Mouse (Mus musculus): ENCODE measurements at regions not wholly inside any gene's neighbourhood (a gene's known extent, or its start where the extent isn't known, plus 50 kb on each side); places are given as distances from the start of the nearest gene placed in this dataset.

DNA sequence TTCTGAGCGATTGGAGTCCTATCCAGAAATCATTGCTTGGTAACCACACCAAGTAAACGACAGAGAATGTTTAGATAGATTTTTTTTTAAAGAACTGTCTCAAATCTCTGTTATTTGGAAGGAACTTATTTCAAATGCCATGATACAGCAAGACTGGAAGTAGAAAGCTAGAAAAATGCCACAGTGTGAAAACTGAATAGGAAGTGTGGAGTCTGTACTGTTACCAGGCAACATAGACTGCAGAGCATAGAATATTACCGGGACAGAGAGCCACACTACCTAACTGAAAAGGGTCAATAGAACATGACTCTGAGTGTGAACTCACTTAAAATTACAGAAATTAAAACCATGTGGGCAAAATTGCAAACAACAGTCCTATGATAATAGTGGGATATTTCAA is 52.4 kb upstream of the Adcy1 start:
- no peak for DNase-seq

GRCm38 (mm10) chr11:6999329-6999728 is 64.0 kb upstream of the Adcy1 start:
- no peak for DNase-seq

GRCm38 (mm10) chr11:6998810-6999209 is 64.5 kb upstream of the Adcy1 start:
- DNase-seq, result no peak

DNA sequence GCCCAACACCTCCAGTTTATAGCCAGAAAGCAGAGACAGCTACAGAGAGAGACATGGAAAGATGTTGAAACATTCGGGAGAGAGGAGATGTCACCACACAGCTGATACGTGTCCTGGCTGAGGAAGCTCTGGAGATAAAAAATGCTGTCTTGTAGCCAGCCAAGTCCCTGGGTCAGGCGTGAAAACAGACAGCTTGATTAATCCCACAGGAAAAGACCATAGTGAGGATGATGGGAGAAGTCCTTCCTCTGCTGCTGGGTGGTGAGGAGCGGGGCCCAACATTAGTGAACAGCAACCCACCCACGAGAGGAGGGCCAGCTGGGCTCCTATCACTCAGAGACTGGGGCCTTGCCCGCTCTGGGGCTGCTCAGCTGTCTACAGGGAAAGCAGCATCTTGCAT is 65.8 kb upstream of the Adcy1 start:
- DNase-seq, result no peak

- DNase-seq, result no peak
Measured at GRCm38 (mm10) chr11:6993731-6994130, 69.6 kb upstream of the Adcy1 start.

GRCm38 (mm10) chr11:6991626-6992025 is 71.7 kb upstream of the Adcy1 start:
- no peak for DNase-seq

GRCm38 (mm10) chr11:6990711-6991110 is 72.6 kb upstream of the Adcy1 start:
- no peak for DNase-seq

- DNase-seq, result no peak
Measured at GRCm38 (mm10) chr11:6988884-6989824, 74.1 kb upstream of the Adcy1 start.

GRCm38 (mm10) chr11:6987995-6988394 is 75.3 kb upstream of the Adcy1 start:
- DNase-seq, result no peak

DNA sequence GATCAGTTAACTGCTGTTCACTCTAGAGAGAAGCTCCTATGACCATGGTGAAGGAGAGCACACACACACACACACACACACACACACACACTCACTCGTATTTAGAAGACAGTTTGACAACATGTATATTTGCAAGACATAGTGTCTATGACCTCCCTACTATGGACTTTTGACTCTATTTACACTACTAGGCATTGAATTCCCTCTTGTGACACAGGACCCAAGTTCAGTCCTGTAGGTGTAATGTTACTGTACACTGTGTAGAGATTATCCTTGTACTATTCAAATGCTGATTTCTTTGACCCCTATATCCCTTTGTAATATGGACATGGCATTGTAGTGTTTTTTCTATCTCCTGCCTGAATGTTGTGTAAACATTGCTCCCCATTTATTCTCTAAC is 76.2 kb upstream of the Adcy1 start:
- no peak for DNase-seq

DNA sequence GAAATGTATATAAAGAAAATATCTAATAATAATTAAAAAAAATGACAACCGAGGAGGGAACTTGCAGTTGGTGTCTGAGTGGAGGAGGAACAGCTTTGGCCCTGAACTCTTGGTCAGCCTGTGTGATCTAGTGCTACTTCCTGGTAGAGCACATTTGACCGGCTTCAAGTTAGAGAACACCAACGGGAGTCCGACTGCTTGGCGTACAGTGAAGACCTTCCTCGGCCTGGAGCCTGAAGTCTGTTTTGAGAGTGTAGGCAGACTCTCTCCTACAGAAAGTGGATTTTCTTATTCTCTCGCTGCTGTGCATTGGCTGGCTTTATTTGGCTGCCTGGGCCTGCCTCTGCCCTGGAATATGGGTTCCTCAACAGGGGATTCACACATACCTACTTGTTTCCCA is 81.2 kb upstream of the Adcy1 start:
- DNase-seq, result no peak

DNA sequence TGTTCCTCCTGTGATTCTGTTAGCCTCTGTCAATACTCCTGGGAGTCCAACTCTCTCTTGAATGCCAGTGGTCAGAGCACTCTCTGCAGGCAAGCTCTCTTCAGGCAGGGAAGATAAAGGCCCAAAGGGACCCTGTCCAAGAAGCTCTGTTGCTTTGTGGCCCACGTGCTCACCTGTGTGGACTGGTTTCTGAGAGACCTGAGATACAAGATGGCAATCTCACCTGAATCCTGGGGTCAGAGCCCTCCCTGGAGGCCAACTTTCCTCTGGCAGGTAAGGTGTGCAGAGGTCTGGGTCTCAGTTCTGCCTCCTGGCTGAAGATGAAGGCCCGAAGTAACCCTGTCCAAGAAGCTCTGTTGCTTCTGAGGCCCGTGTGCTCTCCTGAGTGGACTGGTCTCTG is 83.6 kb upstream of the Adcy1 start:
- no peak for DNase-seq

- DNase-seq, result no peak
Measured at GRCm38 (mm10) chr11:6969196-6969595, 94.1 kb upstream of the Adcy1 start.

GRCm38 (mm10) chr11:6966968-6967367 is 96.3 kb upstream of the Adcy1 start:
- no peak for DNase-seq

DNA sequence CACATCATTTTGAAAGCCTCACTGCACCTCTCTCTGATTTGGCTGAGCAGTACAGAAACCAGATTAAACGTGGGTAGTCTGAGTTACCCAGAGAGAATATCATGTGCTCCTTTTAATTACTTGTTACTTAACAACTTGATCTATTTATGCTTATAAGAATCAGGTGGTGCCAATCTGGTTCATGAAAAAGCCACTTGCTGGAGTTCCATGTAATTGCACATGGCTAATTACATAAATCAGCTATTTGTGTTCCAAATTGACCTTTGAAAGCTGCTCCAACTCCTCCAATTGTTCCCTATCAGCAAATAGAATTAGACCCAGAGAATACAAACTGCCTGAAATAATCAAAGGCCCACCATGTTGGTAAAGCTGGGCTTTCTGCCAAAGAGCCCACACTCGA is 98.8 kb upstream of the Adcy1 start:
- DNase-seq, result no peak

- no peak for DNase-seq
Measured at GRCm38 (mm10) chr11:6963600-6963999, 99.7 kb upstream of the Adcy1 start.

GRCm38 (mm10) chr11:6962786-6963575 is 100.3 kb upstream of the Adcy1 start:
- DNase-seq, result no peak

- no peak for DNase-seq
Measured at GRCm38 (mm10) chr11:6962322-6962721, 101.0 kb upstream of the Adcy1 start.

DNA sequence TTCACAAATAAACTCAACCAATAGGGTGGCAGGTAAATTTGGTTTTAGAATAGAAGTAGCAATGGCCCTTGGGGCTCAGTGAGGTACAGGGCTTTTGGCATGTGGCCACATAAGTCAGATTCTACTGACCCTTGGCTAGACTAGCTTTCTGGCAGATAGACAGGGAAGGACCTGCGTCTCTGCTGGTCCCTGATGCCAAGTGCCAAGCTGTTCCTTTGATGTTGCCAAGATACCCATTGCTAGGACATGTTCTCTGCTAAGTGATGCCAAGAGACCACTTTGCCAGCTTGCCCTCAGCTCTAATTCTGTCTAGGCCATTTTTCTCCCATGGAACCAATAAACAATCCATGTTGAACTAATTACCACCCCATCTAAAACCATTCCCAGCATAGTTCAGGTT is 110.5 kb upstream of the Adcy1 start:
- no peak for DNase-seq

DNA sequence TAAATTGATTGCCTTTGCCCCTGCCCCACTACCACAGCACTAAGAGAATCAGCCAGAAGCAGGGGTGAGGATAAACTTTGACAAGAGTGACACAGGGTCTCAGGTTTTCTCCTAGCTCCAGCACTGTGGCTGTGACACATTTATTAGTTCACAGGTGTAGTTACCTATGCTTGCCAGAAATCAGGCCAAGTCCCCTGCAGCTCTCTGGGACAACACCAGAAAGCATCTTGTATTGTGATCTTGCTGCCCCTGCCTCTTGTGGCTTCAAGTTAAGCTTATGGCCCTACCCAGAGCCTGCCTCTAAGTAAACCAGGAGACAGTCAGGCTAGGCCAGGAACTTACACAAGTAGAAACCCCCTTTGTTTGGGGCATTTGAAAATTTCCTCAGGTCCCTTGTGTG is 111.9 kb upstream of the Adcy1 start:
- DNase-seq, result no peak

- DNase-seq, result no peak
Measured at GRCm38 (mm10) chr11:6949051-6949450, 111.6 kb upstream of the Gm11983 start.

- DNase-seq, result no peak
Measured at GRCm38 (mm10) chr11:6934157-6934556, 96.7 kb upstream of the Gm11983 start.

- no peak for DNase-seq
Measured at GRCm38 (mm10) chr11:6926036-6926435, 88.6 kb upstream of the Gm11983 start.

GRCm38 (mm10) chr11:6924476-6924875 is 87.0 kb upstream of the Gm11983 start:
- DNase-seq, result no peak

Measured in lung, postnatal 10 days (tissue).